Mouse (Mus musculus): ENCODE results near the gene Sh3kbp1.

DNA sequence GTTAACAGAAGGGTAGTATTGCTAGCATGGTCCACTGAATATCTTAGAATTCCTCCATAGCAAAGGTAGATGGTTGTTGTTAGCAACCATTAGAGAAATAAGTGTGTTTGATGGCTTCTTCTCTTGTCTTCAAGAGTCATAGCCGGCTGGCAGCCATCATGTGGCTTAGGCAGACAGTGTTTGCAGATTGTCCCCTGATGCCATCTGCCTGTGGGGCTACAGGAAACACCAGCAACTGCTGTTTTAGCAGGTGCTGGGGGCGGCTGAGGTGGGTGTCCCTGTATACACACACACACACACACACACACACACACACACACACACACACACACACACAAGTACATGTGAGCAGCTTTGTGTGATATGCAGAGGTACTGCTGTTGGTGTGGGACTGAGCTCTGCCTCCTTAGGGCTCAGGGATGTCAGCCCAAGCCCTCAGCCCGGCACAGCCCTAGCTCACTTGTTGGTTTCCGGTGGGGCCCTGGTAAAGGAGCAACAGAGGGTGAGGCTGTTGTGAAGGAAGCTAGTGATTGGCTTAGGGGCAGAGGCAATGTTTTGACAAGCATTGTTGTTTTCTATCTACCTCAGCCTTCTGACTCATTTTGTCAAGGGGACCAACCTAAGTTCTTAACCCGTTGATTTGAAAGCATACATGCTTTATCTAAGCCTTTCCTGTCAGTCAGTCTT is 130.9 kb downstream of the Sh3kbp1 start:
- TF ChIP-seq CTCF (IDR thresholded peaks at IDR 0.05; ENCODE audit: low read depth) (no peak), EP300 (IDR thresholded peaks at IDR 0.05; ENCODE audit: low read depth) (no peak)
